Mouse (Mus musculus) Muller cell, postnatal 12 days (primary cell): Measurements from ENCODE around the gene Gm42417.

Experiments
- DNase-seq: peaks from one replicate; pipeline ENCODE4 v3.0.0-alpha.2; 2015; ENCODE audit errors: inconsistent ontology term

The Gm42417 gene

DNA sequence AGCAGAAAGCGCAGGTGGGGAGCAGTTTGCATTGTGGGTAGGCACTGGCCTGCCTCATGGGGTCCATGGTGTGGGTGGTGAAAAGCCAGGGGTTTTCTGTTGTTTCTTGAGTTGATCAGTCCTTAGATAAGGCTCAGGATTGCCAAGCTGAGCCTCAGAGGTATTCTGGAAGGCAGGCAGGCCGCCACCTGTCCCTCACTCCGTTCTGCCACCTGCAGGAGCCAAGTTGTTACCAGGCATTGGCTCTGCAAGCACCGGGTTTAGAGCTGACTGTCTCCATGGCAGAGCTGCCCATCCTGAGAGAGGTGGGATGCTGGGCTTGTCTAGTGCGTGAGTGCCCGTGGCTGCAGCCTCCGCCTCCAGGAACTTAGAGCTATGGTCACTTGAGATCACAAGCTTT lies 17.0 kb downstream of the Gm42417 start:
- DNase-seq, result no peak

GRCm38 (mm10) chr1:36519626-36520025 lies 19.6 kb downstream of the Gm42417 start:
- no peak for DNase-seq

- no peak for DNase-seq
These were observed 21.0 kb downstream of the Gm42417 start for GRCm38 (mm10) chr1:36518259-36518658.

- no peak for DNase-seq
These were observed 25.5 kb downstream of the Gm42417 start for GRCm38 (mm10) chr1:36513718-36514117.

DNA sequence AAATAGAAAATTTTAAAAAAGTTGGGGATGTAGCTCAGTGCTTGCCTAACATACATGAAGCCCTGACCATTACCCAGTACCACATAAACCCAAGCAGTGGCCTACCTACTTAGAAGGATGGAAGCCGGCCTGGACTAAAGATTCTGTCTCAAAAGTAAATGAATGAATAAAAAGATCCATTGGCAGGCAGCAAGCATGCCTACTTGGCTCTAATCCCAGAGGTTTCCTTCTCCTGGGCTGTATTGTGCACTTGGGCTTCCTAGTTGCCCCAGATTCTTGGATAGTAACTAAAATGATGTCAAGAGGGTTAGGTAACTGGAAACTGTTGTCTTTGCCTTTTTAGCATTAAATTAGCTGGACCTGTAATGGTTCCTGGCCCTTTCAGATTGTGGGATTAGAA lies 25.9 kb downstream of the Gm42417 start:
- DNase-seq, result peak; percentile 45

GRCm38 (mm10) chr1:36512966-36513280 lies 26.3 kb downstream of the Gm42417 start:
- peak; percentile 44 for DNase-seq

DNA sequence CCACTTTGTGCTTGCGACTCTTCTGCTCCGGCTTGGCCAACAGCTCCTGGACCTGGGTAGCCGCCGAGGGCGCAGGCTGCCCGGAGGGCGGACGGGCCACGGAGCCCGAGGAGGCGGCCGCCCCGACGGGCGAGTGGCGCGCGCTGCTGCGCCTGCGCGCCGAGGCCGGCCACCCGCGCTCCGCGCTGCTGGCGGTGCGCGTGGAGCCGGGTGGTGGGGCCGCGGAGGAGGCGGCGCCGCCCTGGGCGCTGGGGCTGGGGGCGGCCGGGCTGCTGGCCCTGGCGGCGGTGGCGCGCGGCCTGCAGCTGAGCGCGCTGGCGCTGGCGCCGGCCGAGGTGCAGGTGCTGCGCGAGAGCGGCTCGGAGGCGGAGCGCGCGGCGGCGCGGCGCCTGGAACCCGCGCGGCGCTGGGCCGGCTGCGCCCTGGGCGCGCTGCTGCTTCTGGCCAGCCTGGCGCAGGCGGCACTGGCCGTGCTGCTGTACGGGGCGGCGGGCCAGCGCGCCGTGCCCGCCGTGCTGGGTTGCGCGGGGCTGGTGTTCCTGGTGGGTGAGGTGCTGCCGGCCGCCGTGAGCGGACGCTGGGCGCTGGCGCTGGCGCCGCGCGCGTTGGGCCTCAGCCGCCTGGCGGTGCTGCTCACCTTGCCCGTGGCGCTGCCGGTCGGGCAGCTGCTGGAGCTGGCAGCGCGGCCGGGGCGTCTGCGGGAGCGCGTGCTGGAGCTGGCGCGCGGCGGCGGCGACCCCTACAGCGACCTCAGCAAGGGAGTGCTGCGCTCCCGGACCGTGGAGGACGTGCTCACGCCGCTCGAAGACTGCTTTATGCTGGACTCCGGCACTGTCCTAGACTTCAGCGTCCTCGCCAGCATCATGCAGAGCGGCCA lies 26.9 kb downstream of the Gm42417 start:
- DNase-seq, result peak; percentile 56

- DNase-seq, result peak; percentile 100
These were observed 27.8 kb downstream of the Gm42417 start, which contains the start of gene Cnnm3 for GRCm38 (mm10) chr1:36511289-36512021. TSS of gene Cnnm3 (plus strand) at chr1:36511867.

- DNase-seq, result no peak
These were observed 31.0 kb downstream of the Gm42417 start for GRCm38 (mm10) chr1:36508238-36508637.

GRCm38 (mm10) chr1:36501261-36501660 lies 38.0 kb downstream of the Gm42417 start:
- DNase-seq, result peak; percentile 28

DNA sequence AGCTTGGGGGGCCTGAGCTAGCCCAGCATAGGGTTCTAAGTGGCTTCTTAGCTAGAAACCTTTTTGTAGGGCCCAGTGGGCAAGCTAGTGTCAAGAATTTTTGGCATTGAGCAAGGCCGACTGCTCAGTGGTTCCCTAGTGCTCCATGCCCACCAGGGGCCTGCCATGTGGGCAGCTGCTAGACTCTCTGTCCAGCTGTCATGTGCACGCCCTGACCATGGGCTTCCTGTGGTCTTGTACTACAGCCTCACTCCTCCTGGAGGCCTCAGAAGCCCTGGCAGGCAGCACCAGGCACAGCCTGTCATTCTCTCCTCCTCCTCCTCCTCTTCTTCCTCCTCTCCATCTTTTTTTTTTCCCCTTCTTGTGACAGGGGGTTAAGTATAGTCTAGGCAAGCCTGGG lies 41.9 kb downstream of the Gm42417 start:
- no peak for DNase-seq

- DNase-seq, result no peak
These were observed 42.5 kb downstream of the Gm42417 start for GRCm38 (mm10) chr1:36496719-36497118.

GRCm38 (mm10) chr1:36493299-36493698 lies 45.9 kb downstream of the Gm42417 start:
- no peak for DNase-seq

DNA sequence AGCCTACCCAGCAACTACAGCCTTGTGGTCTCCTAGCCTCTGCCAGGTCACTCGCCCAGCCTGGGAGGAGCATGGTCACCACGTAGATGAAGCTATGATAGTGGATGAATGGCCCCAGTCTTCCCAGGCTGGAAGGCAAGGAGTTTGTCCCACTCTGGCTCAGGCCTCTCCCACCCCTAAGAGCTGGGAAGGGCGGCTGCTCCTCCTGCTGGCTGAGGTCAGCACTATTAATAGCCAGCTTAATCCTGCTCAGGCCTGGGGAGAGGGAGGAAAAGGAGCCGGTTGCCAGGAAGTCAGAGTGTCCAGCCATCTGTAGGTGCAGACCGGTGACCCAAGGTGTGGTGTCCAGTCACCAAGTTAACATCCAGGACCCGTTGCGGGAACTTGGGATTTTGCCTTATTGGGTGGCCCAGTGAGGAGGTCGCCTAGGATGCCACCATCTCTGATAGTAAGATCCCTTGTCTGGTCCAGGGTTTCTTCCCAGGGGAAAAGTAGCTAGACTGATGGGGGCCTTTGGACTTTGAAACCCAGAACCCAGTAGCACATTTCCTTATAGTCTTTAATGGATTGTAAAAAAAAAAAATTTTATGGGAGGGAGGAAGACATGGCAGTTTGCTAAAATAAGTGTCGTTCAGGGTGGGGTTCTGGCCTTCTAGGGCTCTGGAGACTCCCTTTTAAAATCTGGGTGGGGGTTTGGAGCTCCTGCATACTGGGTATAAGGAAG lies 46.7 kb downstream of the Gm42417 start:
- DNase-seq, result peak; percentile 91

DNA sequence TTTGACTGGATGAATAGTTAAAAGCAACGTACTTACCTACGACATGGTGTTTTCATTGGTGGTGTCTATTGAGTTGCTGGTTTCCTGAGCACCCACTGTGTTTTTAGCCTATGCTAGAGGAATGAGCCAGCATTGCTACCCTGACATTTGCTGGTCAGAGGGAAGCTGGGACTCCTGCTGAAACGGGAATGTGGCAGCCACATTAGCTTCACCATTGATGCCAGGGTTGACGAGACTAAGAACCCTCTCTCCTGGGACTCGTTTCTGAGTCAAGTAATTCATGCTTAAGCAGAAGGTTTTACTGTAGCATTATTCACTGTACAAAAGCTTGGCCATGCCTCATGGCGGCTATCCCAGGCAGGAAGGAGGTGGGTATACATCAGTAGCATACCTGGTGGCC lies 49.6 kb downstream of the Gm42417 start:
- DNase-seq, result no peak

GRCm38 (mm10) chr1:36487111-36487510 lies 52.1 kb downstream of the Gm42417 start:
- no peak for DNase-seq

DNA sequence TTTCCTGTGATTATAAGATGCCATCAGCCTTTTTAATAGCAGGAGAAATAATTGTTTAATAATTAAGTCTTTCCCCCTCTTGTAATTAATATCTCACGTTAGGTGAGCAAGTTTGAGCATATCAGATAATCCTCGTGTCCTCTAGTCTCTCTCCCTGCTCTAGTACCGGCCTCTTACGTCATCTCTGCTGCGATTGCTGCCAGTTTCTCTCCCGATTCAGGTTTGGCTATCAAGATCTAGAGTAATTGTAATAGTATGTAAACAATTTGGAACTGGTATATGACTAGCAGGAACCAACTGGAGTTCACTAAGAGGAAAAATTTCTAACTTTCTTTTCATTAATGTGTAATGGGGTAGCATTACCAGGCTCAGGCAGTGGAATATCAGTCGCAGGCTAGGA lies 54.1 kb downstream of the Gm42417 start:
- no peak for DNase-seq

DNA sequence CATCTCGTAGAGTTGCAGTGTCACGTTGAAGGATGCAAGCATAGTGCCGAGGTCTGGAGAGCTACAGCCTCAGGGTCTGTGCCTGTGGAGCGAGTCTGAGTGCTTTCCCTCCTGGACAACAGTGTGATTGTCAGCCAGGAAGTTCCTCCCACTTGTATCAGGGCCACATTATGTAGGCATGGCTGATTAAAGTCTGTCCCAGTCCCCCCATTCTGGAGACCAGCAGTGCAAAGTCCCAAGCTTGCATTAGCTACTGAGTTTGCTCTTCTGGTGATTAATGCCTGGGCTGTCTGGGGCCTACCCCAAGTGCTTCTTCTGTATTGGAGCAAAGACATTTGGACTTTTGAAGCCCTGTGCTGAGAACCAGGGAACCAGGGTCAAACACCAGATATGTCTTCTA lies 55.4 kb downstream of the Gm42417 start:
- no peak for DNase-seq
